Mouse (Mus musculus) MEL-GATA-1-ER (cell line): Measurements from ENCODE around the gene Eva1b.

Experiments
- DNase-seq: peaks from one replicate; pipeline ENCODE4 v3.0.0-alpha.2; 2012; ENCODE audit warnings: low read depth; ENCODE audit errors: extremely low read depth

Gene Eva1b

GRCm38 (mm10) chr4:126197485-126197884 lies 49.9 kb downstream of the Eva1b start:
- no peak for DNase-seq
